Mouse (Mus musculus): ENCODE measurements around the gene Afdn. TPM values are rescaled to one million over a fixed set of nuclear protein-coding genes. Genes with fewer than 3 reads are reported as not detected.
"Not testable (repeated sequence)": the region's sequence is repeated elsewhere in the genome, so short reads cannot be mapped to it uniquely, and the experiment has no call there.

The Afdn gene
- polyA plus RNA-seq, 1 experiment from 2014 or later, result 56.5 TPM

DNA sequence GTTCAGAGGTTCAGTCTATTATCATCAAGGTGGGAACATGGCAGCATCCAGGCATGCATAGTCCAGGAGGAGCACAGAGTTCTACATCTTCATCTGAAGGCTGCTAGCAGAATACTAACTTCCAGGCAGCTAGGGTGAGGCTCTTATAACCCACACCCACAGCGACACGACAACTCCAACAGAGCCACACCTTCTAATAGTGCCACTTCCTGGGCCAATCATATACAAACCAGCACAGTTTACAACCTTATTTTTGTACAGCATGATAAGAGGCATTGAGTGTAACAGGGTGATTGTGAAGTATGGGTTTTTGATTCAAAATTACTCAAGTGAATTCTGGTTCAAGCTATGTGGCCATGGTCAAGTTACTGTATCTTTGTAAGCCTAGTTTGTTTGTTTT lies 29.7 kb downstream of the Afdn start:
- not testable (repeated sequence) for H3K4me1 ChIP-seq; H3K27ac ChIP-seq; ATAC-seq (ENCODE audit: low FRiP score, low read depth); H3K9ac ChIP-seq; H3K27me3 ChIP-seq; H3K36me3 ChIP-seq; H3K4me3 ChIP-seq; H3K4me2 ChIP-seq (replicated peaks); H3K9me3 ChIP-seq
- 88% methylated on average over 2 of the region's 2 CpGs for WGBS

DNA sequence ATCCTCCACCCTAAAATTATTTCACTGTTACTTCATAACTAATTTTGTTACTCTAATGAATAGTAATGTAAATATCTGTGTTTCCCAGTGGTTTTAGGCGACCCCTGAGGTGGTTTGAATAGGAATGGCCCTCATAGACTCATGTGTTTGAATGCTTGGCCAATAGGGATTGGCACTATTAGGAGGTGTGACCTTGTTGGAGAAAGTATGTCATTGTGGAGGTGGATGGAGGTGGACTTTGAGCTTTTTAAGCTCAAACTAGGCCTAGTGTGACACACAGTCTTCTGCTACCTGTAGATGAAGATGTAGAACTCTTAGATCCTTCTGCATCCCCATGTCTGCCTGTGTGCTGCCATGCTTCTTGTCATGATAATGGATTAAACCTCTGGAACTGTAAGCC lies 37.4 kb downstream of the Afdn start:
- ATAC-seq (ENCODE audit: low FRiP score, low read depth), result no peak
- Histone ChIP-seq H3K9me3 (no peaks in the 10 kb centered on the region), H3K27ac (no peak overlapping the region), H3K4me2 (replicated peaks) (no peak overlapping the region), H3K4me3 (no peak overlapping the region), H3K27me3 (no peaks in the 10 kb centered on the region), H3K36me3 (no peaks in the 10 kb centered on the region), H3K4me1 (peaks cover 6% of the 10 kb centered on the region), H3K9ac (no peak overlapping the region)
- 80% methylated on average over 1 of the region's 1 CpGs for WGBS

DNA sequence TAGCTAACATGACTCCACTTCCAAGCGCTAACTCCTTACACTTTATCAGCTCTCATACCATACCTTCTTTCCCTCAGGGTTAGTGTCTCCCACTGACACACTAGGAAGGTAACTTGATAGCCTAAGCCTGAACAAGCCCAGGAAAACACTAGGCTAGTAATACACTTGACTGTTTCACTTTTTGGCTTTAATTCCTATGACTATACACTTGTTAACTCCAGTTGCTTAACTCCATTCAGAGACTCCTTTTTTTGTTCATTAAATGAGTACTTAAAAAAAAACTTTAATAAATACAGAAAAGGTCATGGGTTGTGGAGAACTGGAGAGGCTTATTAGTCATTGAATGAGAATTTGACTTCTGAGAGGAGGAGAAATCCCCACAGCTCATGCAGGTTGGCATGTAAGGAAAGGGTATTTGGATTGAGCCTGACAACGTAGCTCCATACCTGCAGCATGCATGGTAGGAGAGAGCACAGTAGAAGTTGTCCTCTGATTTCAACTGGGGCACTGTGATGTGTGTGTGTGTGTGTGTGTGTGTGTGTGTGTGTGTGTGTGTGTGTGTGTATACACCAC lies 42.6 kb downstream of the Afdn start:
- peaks cover 17% of the 10 kb centered on the region for H3K36me3 ChIP-seq
- no peak overlapping the region for H3K27ac ChIP-seq
- no peak overlapping the region for H3K9ac ChIP-seq
- H3K4me2 ChIP-seq (replicated peaks), result no peak overlapping the region
- no peaks in the 10 kb centered on the region for H3K27me3 ChIP-seq
- ATAC-seq (ENCODE audit: low FRiP score, low read depth), result no peak
- WGBS, result 77% methylated on average over 2 of the region's 2 CpGs
- no peaks in the 10 kb centered on the region for H3K9me3 ChIP-seq
- peaks cover 7% of the 10 kb centered on the region for H3K4me1 ChIP-seq
- H3K4me3 ChIP-seq, result no peak overlapping the region

DNA sequence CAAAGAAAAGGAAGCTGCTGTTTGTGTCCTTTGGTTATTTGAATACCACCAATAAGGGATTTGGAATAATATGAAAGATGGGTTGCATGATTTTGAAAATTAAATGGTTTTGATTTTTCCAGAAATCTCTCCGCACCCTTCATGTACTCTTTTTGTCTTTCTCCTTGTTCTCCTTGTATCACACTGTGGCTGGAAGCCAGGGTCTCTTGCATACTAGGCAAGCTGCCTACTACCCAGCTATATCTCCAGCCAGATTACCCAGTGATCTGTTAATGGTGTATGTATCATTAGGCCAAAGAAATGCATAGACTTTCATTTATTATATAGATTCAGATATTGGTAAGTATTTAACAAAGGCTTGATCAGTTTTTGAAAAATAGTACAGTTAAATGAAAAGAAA lies 45.7 kb downstream of the Afdn start:
- peaks cover 3% of the 10 kb centered on the region; the same call in 1 of the 2 replicates for H3K4me1 ChIP-seq
- H3K4me3 ChIP-seq, result no peak overlapping the region
- no peaks in the 10 kb centered on the region for H3K9me3 ChIP-seq
- ATAC-seq (ENCODE audit: low FRiP score, low read depth), result no peak
- H3K4me2 ChIP-seq (replicated peaks), result no peak overlapping the region
- H3K9ac ChIP-seq, result no peak overlapping the region
- H3K36me3 ChIP-seq, result peaks cover 27% of the 10 kb centered on the region
- 88% methylated on average over 1 of the region's 1 CpGs for WGBS
- no peak overlapping the region for H3K27ac ChIP-seq
- H3K27me3 ChIP-seq, result no peaks in the 10 kb centered on the region

DNA sequence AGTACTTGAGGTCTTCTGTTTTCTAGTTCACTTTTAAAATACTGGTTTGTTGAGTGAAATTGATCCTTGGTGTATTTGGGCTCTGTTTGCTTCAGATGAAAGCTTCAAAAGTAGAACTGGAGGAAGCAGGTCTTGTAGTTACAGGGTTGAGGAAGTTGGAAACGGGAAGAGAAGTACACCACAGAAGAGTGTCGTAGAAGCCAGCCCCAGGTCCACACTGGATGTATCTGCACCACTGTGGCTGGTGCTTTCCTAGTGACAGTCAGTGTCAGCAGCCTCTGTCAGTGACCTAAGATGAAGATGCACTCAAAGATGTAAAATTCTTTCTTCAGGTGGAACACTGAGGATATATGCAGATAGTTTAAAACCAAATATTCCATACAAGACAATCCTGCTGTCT lies 57.5 kb downstream of the Afdn start:
- no peak for ATAC-seq (ENCODE audit: low FRiP score, low read depth)
- 90% methylated on average over 2 of the region's 2 CpGs for WGBS
- Histone ChIP-seq H3K27ac (no peak overlapping the region), H3K9me3 (no peaks in the 10 kb centered on the region), H3K4me3 (no peak overlapping the region), H3K36me3 (peaks cover 27% of the 10 kb centered on the region), H3K4me1 (no peaks in the 10 kb centered on the region), H3K27me3 (no peaks in the 10 kb centered on the region), H3K4me2 (replicated peaks) (no peak overlapping the region), H3K9ac (no peak overlapping the region)

DNA sequence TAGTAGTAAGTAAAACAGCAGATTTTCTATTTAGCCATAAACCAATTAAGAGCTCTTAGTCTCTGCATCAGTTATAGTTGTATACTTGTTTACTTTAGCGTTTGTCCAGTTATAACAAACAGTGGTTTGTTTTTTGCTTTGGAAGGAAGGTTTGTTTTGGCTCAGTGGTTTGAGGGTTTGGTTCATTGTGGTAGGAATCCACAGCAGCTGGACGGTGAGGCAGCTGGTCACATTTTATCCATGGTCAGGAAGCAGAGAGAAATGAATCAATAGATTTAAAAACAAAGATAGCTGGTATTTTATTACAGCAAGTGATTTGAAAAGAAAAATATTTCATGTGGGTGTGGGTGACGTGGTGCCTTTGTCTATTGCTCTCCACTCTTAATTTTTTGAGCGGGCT lies 59.0 kb downstream of the Afdn start:
- ATAC-seq (ENCODE audit: low FRiP score, low read depth), result no peak
- Histone ChIP-seq H3K4me2 (replicated peaks) (no peak overlapping the region), H3K4me1 (no peaks in the 10 kb centered on the region), H3K4me3 (no peak overlapping the region), H3K36me3 (peaks cover 27% of the 10 kb centered on the region), H3K27me3 (no peaks in the 10 kb centered on the region), H3K27ac (no peak overlapping the region), H3K9me3 (no peaks in the 10 kb centered on the region), H3K9ac (no peak overlapping the region)
- WGBS, result 93% methylated on average over 4 of the region's 4 CpGs

DNA sequence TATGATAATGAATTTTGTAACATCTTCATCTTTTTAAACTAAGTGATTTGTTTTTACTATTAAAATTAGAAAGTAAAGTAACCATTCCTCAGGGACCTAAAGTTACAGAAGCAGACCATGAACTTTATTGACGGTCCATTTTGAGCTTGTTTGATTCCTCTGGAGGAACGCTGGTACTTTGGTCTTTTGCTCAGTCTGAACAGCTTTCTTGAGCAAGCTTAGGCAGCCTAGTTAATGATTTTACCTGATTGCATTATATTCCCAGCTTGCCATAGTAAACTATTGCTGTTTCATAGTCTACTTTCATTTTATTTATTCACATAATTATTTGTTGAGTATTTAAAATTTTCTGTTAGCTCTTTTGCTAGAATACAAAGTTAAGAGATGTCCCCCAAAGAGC lies 60.3 kb downstream of the Afdn start:
- Histone ChIP-seq H3K4me1 (no peaks in the 10 kb centered on the region), H3K9ac (no peak overlapping the region), H3K27me3 (no peaks in the 10 kb centered on the region), H3K4me3 (no peak overlapping the region), H3K27ac (no peak overlapping the region), H3K36me3 (peaks cover 27% of the 10 kb centered on the region), H3K4me2 (replicated peaks) (no peak overlapping the region), H3K9me3 (no peaks in the 10 kb centered on the region)
- 94% methylated on average over 2 of the region's 2 CpGs for WGBS
- no peak for ATAC-seq (ENCODE audit: low FRiP score, low read depth)

DNA sequence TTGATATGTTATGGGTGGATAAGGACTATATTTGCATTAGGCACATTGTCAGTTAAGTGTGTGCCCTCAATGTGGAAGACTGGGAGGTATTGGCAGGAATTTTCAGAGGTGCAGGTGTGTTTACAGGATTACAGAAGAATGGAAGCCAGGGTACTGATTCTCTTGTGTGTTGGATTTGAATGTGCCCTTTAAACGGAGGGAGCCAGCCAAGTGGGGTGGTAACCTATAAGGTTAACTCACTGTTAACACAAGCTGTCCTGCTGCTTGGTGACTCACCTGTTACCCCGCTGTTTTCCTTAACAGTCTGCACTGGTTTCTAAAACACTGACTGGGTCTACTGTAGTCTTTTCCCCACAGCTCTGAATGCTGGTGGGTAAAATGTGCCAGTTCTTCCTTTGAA lies 65.1 kb downstream of the Afdn start:
- Histone ChIP-seq H3K9me3 (no peaks in the 10 kb centered on the region), H3K4me2 (replicated peaks) (no peak overlapping the region), H3K27me3 (no peaks in the 10 kb centered on the region), H3K4me3 (no peak overlapping the region), H3K9ac (no peak overlapping the region), H3K4me1 (no peaks in the 10 kb centered on the region), H3K27ac (no peak overlapping the region), H3K36me3 (peaks cover 16% of the 10 kb centered on the region)
- WGBS, result 84% methylated on average over 2 of the region's 2 CpGs
- no peak for ATAC-seq (ENCODE audit: low FRiP score, low read depth)

DNA sequence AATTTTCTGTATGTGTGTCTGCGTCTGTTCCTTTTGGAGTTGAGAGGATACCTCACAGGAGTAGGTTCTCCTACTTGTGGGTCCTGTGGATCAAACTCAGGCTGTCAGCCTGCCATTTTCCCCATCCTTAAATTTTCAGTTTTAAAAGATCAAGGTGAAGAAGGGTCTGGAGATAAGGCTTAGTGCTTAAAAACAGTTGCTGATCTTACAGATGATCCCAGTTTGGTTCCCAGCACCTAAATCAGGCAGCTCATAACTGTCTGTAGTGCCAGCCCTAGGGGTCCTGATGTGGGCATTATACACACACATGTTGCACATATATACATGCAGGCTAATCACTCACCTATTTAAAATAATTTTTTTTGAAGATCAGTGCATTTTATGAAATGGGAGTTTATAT lies 69.9 kb downstream of the Afdn start:
- no peak overlapping the region for H3K9ac ChIP-seq
- H3K9me3 ChIP-seq, result no peaks in the 10 kb centered on the region
- H3K4me1 ChIP-seq, result no peaks in the 10 kb centered on the region
- peaks cover 31% of the 10 kb centered on the region for H3K36me3 ChIP-seq
- 95% methylated on average over 1 of the region's 1 CpGs for WGBS
- no peaks in the 10 kb centered on the region for H3K27me3 ChIP-seq
- H3K4me3 ChIP-seq, result no peak overlapping the region
- ATAC-seq (ENCODE audit: low FRiP score, low read depth), result no peak
- H3K4me2 ChIP-seq (replicated peaks), result no peak overlapping the region
- no peak overlapping the region for H3K27ac ChIP-seq

DNA sequence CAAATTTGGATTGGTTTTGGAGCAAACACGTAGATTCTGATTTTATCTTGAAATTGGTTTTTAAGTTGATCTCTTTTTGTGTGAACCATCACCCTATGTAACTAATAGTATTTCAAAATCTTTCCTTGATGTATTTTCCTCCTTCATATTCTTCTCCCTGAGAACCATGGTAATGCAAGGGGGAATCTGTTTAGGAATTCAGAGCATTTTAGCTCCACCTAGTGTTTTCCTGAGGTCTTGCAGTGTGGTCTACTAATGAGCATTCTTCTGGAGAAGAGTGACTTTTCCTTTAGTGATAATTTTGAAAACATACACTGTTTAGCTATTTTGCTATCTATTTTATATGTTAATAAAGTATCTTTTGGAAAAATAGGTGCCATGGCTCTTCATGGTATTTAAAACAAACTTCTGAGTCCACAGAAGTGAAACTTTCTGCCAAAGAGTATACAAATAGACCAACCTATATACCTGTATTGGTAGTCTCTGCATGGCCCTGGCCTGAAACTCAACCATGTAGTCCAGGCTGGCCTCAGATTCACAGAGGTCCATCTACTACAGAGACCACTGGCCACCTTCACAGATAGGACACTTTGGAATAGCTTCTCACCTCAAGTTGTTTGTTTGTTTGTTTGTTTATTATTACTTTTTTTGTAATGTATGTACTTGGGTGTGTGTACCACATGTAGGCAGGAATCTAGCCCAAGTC lies 70.5 kb downstream of the Afdn start:
- 81% methylated on average over 1 of the region's 1 CpGs for WGBS
- ATAC-seq (ENCODE audit: low FRiP score, low read depth), result no peak
- peaks cover 31% of the 10 kb centered on the region for H3K36me3 ChIP-seq

DNA sequence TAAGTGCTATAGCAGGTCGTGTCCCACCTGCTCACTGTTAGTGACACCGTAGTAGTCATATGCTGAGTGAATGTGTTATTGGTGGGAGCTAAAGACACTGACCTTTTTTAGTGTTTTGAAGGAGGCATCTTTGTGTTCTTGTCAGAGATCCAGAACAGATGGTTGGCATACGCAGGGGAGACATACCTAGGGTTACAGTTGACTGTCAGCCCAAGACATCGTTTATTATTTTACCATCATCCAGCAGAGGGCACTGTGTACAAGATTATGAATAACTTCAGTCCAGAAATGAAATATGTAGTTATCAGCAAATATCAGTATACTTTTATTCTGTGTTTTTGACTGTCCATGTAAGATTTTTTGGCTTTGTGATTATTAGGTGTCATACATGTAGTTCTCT lies 75.5 kb downstream of the Afdn start:
- Histone ChIP-seq H3K36me3 (peaks cover 25% of the 10 kb centered on the region), H3K27me3 (no peaks in the 10 kb centered on the region), H3K4me3 (no peak overlapping the region), H3K9me3 (no peaks in the 10 kb centered on the region), H3K4me1 (no peaks in the 10 kb centered on the region), H3K27ac (no peak overlapping the region), H3K4me2 (replicated peaks) (no peak overlapping the region), H3K9ac (no peak overlapping the region)
- 84% methylated on average over 4 of the region's 4 CpGs for WGBS
- no peak for ATAC-seq (ENCODE audit: low FRiP score, low read depth)

More for the DNA sequence above, 70.5 kb downstream of the Afdn start:
- Histone ChIP-seq H3K9me3 (no peaks in the 10 kb centered on the region), H3K4me3 (no peak overlapping the region), H3K9ac (no peak overlapping the region), H3K4me2 (replicated peaks) (no peak overlapping the region), H3K27me3 (no peaks in the 10 kb centered on the region), H3K27ac (no peak overlapping the region), H3K4me1 (no peaks in the 10 kb centered on the region)

DNA sequence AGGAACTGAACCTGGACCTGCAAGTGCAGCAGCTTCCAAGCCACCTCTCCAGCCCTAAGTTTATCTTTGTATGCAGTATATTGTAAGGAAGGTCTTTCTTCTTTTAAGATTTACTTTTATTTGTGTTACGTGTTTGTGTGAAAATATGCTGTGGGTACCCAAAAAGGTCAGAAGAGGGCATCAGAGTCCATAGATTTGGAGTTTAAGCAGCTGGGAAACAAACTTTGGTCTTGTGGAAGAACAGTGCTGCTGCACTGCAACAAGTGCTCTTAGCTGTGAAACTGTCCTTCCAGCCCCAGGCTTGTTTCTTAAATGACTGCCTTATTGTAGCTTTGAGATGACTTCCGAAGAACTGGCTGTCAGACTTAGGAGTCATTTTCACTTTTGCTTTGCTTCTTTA lies 89.8 kb downstream of the Afdn start:
- 81% methylated on average over 2 of the region's 2 CpGs for WGBS
- Histone ChIP-seq H3K4me3 (no peak overlapping the region), H3K9ac (no peak overlapping the region), H3K27ac (no peak overlapping the region), H3K4me2 (replicated peaks) (no peak overlapping the region), H3K36me3 (peaks cover 34% of the 10 kb centered on the region), H3K27me3 (no peaks in the 10 kb centered on the region), H3K4me1 (no peaks in the 10 kb centered on the region), H3K9me3 (no peaks in the 10 kb centered on the region)
- no peak for ATAC-seq (ENCODE audit: low FRiP score, low read depth)

DNA sequence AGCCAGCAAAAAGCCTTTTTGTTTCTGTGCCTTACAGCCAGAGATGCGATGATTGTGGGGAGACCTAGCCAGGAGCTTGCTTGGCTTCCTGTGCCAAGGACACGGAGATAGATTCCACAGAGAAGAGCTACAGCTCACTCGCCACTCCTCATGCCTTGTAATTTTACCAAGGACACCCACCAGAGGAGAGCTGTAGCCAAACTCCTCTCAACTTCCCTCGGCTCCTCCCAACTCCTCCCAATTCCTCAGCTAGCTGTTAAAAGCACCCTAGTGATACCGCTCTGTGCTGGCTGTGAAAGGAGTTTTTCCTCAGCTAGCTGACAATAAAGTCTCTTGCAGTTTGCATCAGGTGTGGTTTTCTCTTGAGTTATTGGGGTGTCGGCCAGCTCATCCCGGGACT lies 93.5 kb downstream of the Afdn start:
- H3K4me1 ChIP-seq, result peaks cover 11% of the 10 kb centered on the region; the same call in 1 of the 2 replicates
- peaks cover 39% of the 10 kb centered on the region for H3K36me3 ChIP-seq
- ATAC-seq (ENCODE audit: low FRiP score, low read depth); H3K4me2 ChIP-seq (replicated peaks); H3K4me3 ChIP-seq; H3K9ac ChIP-seq; H3K9me3 ChIP-seq; H3K27me3 ChIP-seq; H3K27ac ChIP-seq: not testable (repeated sequence)
- WGBS, result 77% methylated on average over 7 of the region's 7 CpGs
